Mouse (Mus musculus) intestine, embryonic 16.5 days (tissue): ENCODE data around the gene Coro1b. TPM values are rescaled to one million over a fixed set of nuclear protein-coding genes. Genes with fewer than 3 reads are reported as not detected.
"Not testable (repeated sequence)": the region's sequence is repeated elsewhere in the genome, so short reads cannot be mapped to it uniquely, and the experiment has no call there.

Experiments used
- ATAC-seq: fragments of 200-750 bp; cut with Nextera tagmentation; 2 replicates; pipeline ENCODE4 v1.8.0; 2017; ENCODE audit warnings: moderate TSS enrichment, moderate library complexity
- H3K27ac ChIP-seq: fragments of 300-500 bp; sonication (generic); 2 replicates; pipeline ENCODE4 v1.5.1; 2014; ENCODE audit warnings: mild to moderate bottlenecking, low read length
- H3K27me3 ChIP-seq: fragments of 300-500 bp; sonication (generic); replicated peaks from 2 replicates; pipeline ENCODE4 v1.6.1; 2014; ENCODE audit warnings: low read length, control low read depth, mixed read lengths; ENCODE audit not compliant: control insufficient read depth, insufficient read depth
- H3K36me3 ChIP-seq: fragments of 300-500 bp; sonication (generic); 2 replicates; pipeline ENCODE4 v1.6.1; 2014; ENCODE audit warnings: low read length, control low read depth; ENCODE audit not compliant: control insufficient read depth, insufficient read depth
- H3K4me1 ChIP-seq: fragments of 300-500 bp; sonication (generic); 2 replicates; pipeline ENCODE4 v1.6.1; 2014; ENCODE audit warnings: low read length, control low read depth, mixed read lengths; ENCODE audit not compliant: control insufficient read depth, insufficient read depth
- H3K4me2 ChIP-seq: fragments of 300-500 bp; sonication (generic); 2 replicates; pipeline ENCODE4 v1.6.1; 2014; ENCODE audit warnings: low read depth, low read length, control low read depth
- H3K4me3 ChIP-seq: fragments of 300-500 bp; sonication (generic); 2 replicates; pipeline ENCODE4 v1.5.1; 2014; ENCODE audit warnings: mild to moderate bottlenecking, low read length
- H3K9ac ChIP-seq: fragments of 300-500 bp; sonication (generic); 2 replicates; pipeline ENCODE4 v1.6.1; 2014; ENCODE audit warnings: low read depth, low read length
- H3K9me3 ChIP-seq: fragments of 300-500 bp; sonication (generic); 2 replicates; pipeline ENCODE4 v1.6.1; 2016; ENCODE audit warnings: low read length, control low read depth; ENCODE audit not compliant: control insufficient read depth
- WGBS: fragments of 180-500 bp; shearing (Covaris S2); extraction: QIAGEN DNeasy Blood & Tissue Kit; methylation state at CpG from one replicate; pipeline ENCODE4 v1.1.7; 2014; 5-methylcytosine and 5-hydroxymethylcytosine counted together
- polyA plus RNA-seq: library from polyadenylated mRNA; unstranded; fragments of >200 nt; fragmentation: Nextera tagmentation; extraction: Ambion mirVana; gene quantifications from 2 replicates; pipeline ENCODE4 v1.2.1, GENCODE M21; 2015

Coro1b gene
- polyA plus RNA-seq, 1 experiment from 2014 or later = 264 TPM

DNA sequence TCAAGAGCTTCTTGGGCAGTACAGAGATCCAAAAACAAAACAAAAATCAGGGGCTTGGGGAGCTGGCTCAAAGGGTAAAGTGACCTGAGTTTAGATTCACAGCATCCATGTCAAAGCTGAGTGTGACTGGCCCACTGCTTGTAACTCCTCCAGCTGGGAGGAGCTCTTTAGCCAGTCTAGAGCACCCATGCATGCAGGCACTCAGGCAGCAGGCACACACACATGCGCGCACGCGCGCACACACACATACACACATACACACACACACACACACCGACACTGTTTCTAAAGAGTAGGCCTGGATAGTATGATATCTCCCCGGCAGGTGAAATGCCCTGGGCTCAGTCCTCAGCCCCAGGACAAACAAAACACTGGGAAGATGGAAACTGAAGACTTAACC is 31.4 kb upstream of the Coro1b start:
- H3K27me3 ChIP-seq = no peaks in the 10 kb centered on the region
- peaks cover 32% of the 10 kb centered on the region for H3K4me1 ChIP-seq
- ATAC-seq = no peak
- H3K4me2 ChIP-seq = no peak overlapping the region
- WGBS = 95% methylated on average over 7 of the region's 7 CpGs
- H3K36me3 ChIP-seq = peaks cover 21% of the 10 kb centered on the region
- no peak overlapping the region for H3K4me3 ChIP-seq
- no peaks in the 10 kb centered on the region for H3K9me3 ChIP-seq
- no peak overlapping the region for H3K27ac ChIP-seq
- no peak overlapping the region for H3K9ac ChIP-seq

- Histone ChIP-seq H3K9ac (no peak overlapping the region), H3K9me3 (no peaks in the 10 kb centered on the region), H3K27me3 (no peaks in the 10 kb centered on the region), H3K4me2 (no peak overlapping the region), H3K36me3 (peaks cover 21% of the 10 kb centered on the region), H3K4me1 (peaks cover 25% of the 10 kb centered on the region), H3K27ac (no peak overlapping the region), H3K4me3 (no peak overlapping the region)
- ATAC-seq = no peak
- 93% methylated on average over 2 of the region's 2 CpGs for WGBS
These were observed 30.1 kb upstream of the Coro1b start for GRCm38 (mm10) chr19:4118350-4118749.

DNA sequence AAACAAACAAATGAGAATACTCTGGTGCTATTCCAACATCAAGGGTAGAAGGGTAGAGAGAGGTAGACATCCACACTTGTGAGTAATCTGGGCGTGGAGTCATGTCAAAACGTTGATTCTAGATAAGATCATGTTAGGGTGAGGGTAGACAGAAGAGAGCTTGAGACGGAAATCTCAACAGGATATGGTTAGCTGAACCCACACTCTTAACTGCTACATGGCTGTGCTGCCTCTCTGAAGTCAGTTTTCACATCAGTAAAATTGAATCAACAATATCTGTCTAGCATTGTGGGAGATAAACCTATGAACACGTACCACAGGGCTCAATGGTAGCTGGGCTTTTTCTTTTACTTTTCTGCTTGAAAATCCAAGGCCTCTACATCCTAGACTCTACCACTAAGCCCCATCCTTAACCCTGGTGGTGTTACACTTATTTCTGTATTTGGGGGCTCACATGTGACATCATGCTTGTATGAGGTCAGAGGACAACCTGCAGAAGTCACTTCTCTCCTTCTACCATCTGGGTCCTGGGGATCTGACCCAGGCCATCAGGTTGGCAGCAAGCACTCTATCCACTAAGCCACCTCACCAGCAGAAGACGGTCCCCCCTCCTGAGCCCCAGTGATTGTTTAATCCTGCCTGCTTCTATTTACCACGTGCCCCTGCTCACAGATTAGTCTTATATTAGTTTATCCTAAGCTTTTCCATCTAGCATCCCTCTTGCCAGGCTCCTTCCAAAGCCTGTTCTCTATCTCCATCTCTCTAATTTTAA is 28.5 kb upstream of the Coro1b start:
- no peak overlapping the region for H3K27ac ChIP-seq
- H3K27me3 ChIP-seq = no peaks in the 10 kb centered on the region
- peaks cover 13% of the 10 kb centered on the region for H3K4me1 ChIP-seq
- no peak overlapping the region for H3K4me2 ChIP-seq
- ATAC-seq = no peak
- 80% methylated on average over 6 of the region's 6 CpGs for WGBS
- H3K4me3 ChIP-seq = no peak overlapping the region
- H3K36me3 ChIP-seq = peaks cover 17% of the 10 kb centered on the region
- H3K9ac ChIP-seq = no peak overlapping the region
- H3K9me3 ChIP-seq = no peaks in the 10 kb centered on the region

DNA sequence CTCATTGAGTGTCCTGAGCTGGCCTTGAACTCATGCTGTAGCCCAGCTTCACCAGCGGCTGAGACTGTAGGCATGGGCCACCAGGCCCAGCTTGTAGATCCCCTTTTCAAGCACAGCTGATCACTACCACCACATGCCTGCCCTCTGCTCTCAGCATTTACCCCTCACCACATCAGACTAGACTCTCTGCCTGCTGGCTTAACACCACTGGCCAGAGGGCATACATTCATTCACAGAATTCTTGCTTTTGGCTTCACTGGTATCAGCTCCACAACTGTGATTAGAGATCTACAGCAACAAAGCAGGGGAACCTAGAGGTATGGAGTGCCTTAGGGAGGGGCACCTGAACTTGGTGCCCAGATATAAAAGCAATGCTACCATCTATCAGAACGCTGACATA is 27.9 kb upstream of the Coro1b start:
- Histone ChIP-seq H3K4me2 (peak overlapping the region; percentile 60), H3K9ac (no peak overlapping the region), H3K27me3 (no peaks in the 10 kb centered on the region), H3K4me3 (peak overlapping the region; percentile 55), H3K36me3 (peaks cover 12% of the 10 kb centered on the region), H3K4me1 (peaks cover 13% of the 10 kb centered on the region), H3K9me3 (no peaks in the 10 kb centered on the region), H3K27ac (no peak overlapping the region)
- ATAC-seq = no peak
- WGBS = 91% methylated on average over 2 of the region's 2 CpGs

GRCm38 (mm10) chr19:4121097-4121805 is 27.2 kb upstream of the Coro1b start:
- Histone ChIP-seq H3K36me3 (0 out of 2 replicates have a peak, but pooled peaks cover 7% of the 10 kb centered on the region), H3K27me3 (no peaks in the 10 kb centered on the region), H3K4me2 (peak overlapping the region; percentile 60), H3K4me3 (peak overlapping the region; percentile 55), H3K9me3 (no peaks in the 10 kb centered on the region), H3K4me1 (peaks cover 13% of the 10 kb centered on the region), H3K9ac (peak overlapping the region; percentile 67), H3K27ac (peak overlapping the region; percentile 76)
- 2% methylated on average over 38 of the region's 38 CpGs for WGBS
- ATAC-seq = peak; percentile 75

GRCm38 (mm10) chr19:4121896-4122295 is 26.5 kb upstream of the Coro1b start:
- peaks cover 19% of the 10 kb centered on the region for H3K4me1 ChIP-seq
- not testable (repeated sequence) for H3K9me3 ChIP-seq, H3K9ac ChIP-seq, H3K36me3 ChIP-seq, H3K27ac ChIP-seq, ATAC-seq, H3K4me3 ChIP-seq, H3K4me2 ChIP-seq, H3K27me3 ChIP-seq
- 56% methylated on average over 6 of the region's 6 CpGs for WGBS

DNA sequence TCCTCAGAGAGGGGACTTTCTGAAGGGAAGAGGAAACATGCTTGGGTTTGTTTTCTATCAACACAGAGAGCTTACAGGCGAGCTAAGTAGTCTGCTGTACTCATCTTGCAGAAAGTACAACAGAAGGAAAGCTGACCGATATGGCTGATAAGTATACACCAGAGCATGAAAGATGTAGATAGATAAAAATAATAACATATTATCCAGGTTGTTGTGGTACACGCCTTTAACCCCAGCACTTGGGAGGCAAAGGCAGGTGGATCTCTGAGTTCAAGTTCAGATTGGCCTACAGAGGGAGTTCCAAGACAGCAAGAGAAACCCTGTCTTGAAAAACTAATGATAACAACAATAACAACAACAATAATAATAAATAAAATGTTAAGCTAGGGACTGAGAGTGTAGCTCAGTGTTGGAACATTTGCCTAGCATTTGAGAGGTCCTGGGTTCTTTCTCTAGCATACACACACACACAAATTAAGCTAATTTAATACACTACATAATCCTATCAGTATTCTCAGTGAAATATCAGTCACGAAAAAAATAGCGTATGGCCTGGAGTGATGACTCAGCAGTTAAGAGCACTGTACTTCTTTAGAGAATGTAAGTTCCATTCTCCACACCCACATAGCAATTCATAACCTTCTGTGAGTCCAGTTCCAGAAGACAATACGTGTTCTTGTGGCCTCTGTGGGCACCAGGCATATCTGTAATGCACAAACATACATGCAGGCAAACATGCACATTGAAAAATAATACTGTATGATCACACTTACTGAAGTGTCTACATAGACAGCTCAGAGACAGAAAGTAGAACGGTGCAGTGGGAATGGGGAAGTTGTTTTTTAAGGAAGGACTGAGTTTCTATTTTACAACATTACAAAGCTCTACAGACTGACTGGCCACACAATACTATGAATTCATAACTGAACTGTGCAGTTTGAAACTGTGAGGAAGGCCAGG is 25.7 kb upstream of the Coro1b start:
- peaks cover 21% of the 10 kb centered on the region for H3K4me1 ChIP-seq
- H3K9ac ChIP-seq = no peak overlapping the region
- ATAC-seq = no peak
- WGBS = 83% methylated on average over 7 of the region's 7 CpGs
- no peak overlapping the region for H3K4me3 ChIP-seq
- no peaks in the 10 kb centered on the region for H3K9me3 ChIP-seq
- H3K36me3 ChIP-seq = 0 out of 2 replicates have a peak, but pooled peaks cover 2% of the 10 kb centered on the region
- no peaks in the 10 kb centered on the region for H3K27me3 ChIP-seq
- no peak overlapping the region for H3K27ac ChIP-seq
- no peak overlapping the region for H3K4me2 ChIP-seq

GRCm38 (mm10) chr19:4124432-4124831 is 24.0 kb upstream of the Coro1b start:
- 0 out of 2 replicates have a peak, but pooled peaks cover 2% of the 10 kb centered on the region for H3K36me3 ChIP-seq
- H3K4me2 ChIP-seq = no peak overlapping the region
- peaks cover 21% of the 10 kb centered on the region for H3K4me1 ChIP-seq
- no peak overlapping the region for H3K4me3 ChIP-seq
- ATAC-seq = no peak
- peak overlapping the region; percentile 6; the same call in 1 of the 2 replicates for H3K27ac ChIP-seq
- WGBS = 75% methylated on average over 4 of the region's 4 CpGs
- no peaks in the 10 kb centered on the region for H3K9me3 ChIP-seq
- H3K27me3 ChIP-seq = no peaks in the 10 kb centered on the region
- H3K9ac ChIP-seq = no peak overlapping the region

- Histone ChIP-seq H3K4me2 (peak overlapping the region; percentile 79), H3K4me3 (peak overlapping the region; percentile 87), H3K4me1 (peaks cover 20% of the 10 kb centered on the region), H3K9ac (peak overlapping the region; percentile 87)
- not testable (repeated sequence) for H3K27me3 ChIP-seq, H3K9me3 ChIP-seq, H3K27ac ChIP-seq, H3K36me3 ChIP-seq
- ATAC-seq = peak; percentile 32
- 9% methylated on average over 4 of the region's 4 CpGs for WGBS
These were observed 23.2 kb upstream of the Coro1b start for GRCm38 (mm10) chr19:4125268-4125667.
